Mouse (Mus musculus) liver, postnatal 0 days (tissue): ENCODE results near the gene Rhobtb3.

ENCODE experiments used
- CTCF ChIP-seq: sonication (generic); IDR thresholded peaks from 2 replicates; pipeline ENCODE4 v1.5.1; 2016; ENCODE audit warnings: antibody characterized with exemption, low read depth
- EP300 ChIP-seq: IDR thresholded peaks from 2 replicates; pipeline ENCODE4 v1.6.1; 2016; ENCODE audit warnings: antibody characterized with exemption, low read depth, mild to moderate bottlenecking

GRCm38 (mm10) chr13:75904660-75905059 lies 39.1 kb downstream of the Rhobtb3 start:
- no peak for TF ChIP-seq CTCF
- no peak for TF ChIP-seq EP300
